Mouse (Mus musculus) ES-E14 (cell line): ENCODE results near the gene Rbbp5. TPM values are rescaled to one million over a fixed set of nuclear protein-coding genes. Genes with fewer than 3 reads are reported as not detected.

Experiments used
- DNase-seq: peaks from one replicate; pipeline ENCODE4 v3.0.0-alpha.2; 2013; ENCODE audit warnings: low read depth, low spot score
- H3K27ac ChIP-seq: 2 replicates; pipeline ENCODE4 v1.5.1; 2012; ENCODE audit warnings: low read depth, mild to moderate bottlenecking, low read length, moderate library complexity, mixed read lengths; ENCODE audit not compliant: poor library complexity, insufficient read depth, severe bottlenecking
- H3K36me3 ChIP-seq: 2 replicates; pipeline ENCODE4 v1.6.1; 2012; ENCODE audit warnings: mild to moderate bottlenecking, low read length, moderate library complexity, mixed read lengths; ENCODE audit not compliant: control insufficient read depth, poor library complexity, insufficient read depth, severe bottlenecking
- H3K4me1 ChIP-seq, 2 experiments: fragments of 150-350 bp in 1 of 2; sonication (generic) in 1 of 2; 2 replicates each; pipeline ENCODE4 v1.6.1; 2012; ENCODE audit warnings: low read length in 2 of 2, mild to moderate bottlenecking in 1 of 2, mixed read lengths in 1 of 2; ENCODE audit not compliant: control insufficient read depth in 2 of 2, insufficient read depth in 2 of 2, poor library complexity in 1 of 2
- H3K4me3 ChIP-seq, 2 experiments: fragments of 150-350 bp in 1 of 2; sonication (generic) in 1 of 2; 2 replicates each; pipeline ENCODE4 v1.5.1; 2012; ENCODE audit warnings: low read length in 2 of 2, low read depth in 1 of 2, mild to moderate bottlenecking in 1 of 2, mixed read lengths in 1 of 2; ENCODE audit not compliant: insufficient read depth in 1 of 2, poor library complexity in 1 of 2, severe bottlenecking in 1 of 2
- H3K9ac ChIP-seq: 2 replicates; pipeline ENCODE4 v1.6.1; 2012; ENCODE audit warnings: low read depth, mild to moderate bottlenecking, low read length, mixed read lengths; ENCODE audit not compliant: poor library complexity, insufficient read depth, severe bottlenecking
- H3K9me3 ChIP-seq: fragments of 150-350 bp; sonication (generic); 2 replicates; pipeline ENCODE4 v1.6.1; 2012; ENCODE audit warnings: low read depth, mild to moderate bottlenecking, low read length; ENCODE audit not compliant: control insufficient read depth, insufficient read depth
- CHD2 ChIP-seq: IDR thresholded peaks from 2 replicates; pipeline ENCODE4 v1.6.1; 2014; ENCODE audit warnings: mild to moderate bottlenecking, low read depth, low read length, inconsistent platforms
- HCFC1 ChIP-seq: IDR thresholded peaks from 2 replicates; pipeline ENCODE4 v1.6.1; 2012; ENCODE audit warnings: low read length, inconsistent platforms, borderline replicate concordance; ENCODE audit not compliant: insufficient read depth
- MAFK ChIP-seq: IDR thresholded peaks from 2 replicates; pipeline ENCODE4 v1.6.1; 2014; ENCODE audit warnings: mild to moderate bottlenecking, low read depth, low read length, inconsistent platforms; ENCODE audit not compliant: insufficient read depth
- ZC3H11A ChIP-seq: IDR thresholded peaks from 2 replicates; pipeline ENCODE4 v1.6.1; 2012; ENCODE audit warnings: low read depth, mild to moderate bottlenecking, inconsistent platforms, low read length, borderline replicate concordance
- ZNF384 ChIP-seq: IDR thresholded peaks from 2 replicates; pipeline ENCODE4 v1.6.1; 2012; ENCODE audit warnings: low read depth, low read length, inconsistent platforms
- in situ Hi-C, 2 experiments: fragments of 600-800 bp; cut with MboI; formaldehyde crosslinking; loops; one replicate each; pipeline ENCODE4 v1.15.1; 2025; ENCODE audit warnings: low sequenced_read_pairs in 2 of 2, inconsistent platforms in 1 of 2; ENCODE audit not compliant: unreplicated experiment in 2 of 2
- total RNA-seq: library from RNA; depleted of rRNA; stranded (reverse); fragments of 300-350 nt; gene quantifications from 2 replicates; pipeline ENCODE4 v1.2.3, GENCODE M21; 2012

Gene Rbbp5
- total RNA-seq, 1 experiment, result 45.0 TPM

GRCm38 (mm10) chr1:132512106-132512505 lies 34.9 kb downstream of the Rbbp5 start:
- in situ Hi-C loops, result no loop called here
- Histone ChIP-seq H3K36me3 (peaks cover 15% of the 10 kb centered on the region), H3K9me3 (no peaks in the 10 kb centered on the region), H3K27ac (no peak overlapping the region), H3K9ac (no peak overlapping the region), H3K4me1 (peaks cover 0 to 4% of the 10 kb centered on the region in 2 experiments; a peak in 1 of 4 replicates), H3K4me3 (no peak overlapping the region)
- no peak for TF ChIP-seq CHD2
- no peak for TF ChIP-seq MAFK
- TF ChIP-seq ZNF384, result no peak
- TF ChIP-seq ZC3H11A, result no peak
- no peak for TF ChIP-seq HCFC1
- no peak for DNase-seq

- no peak overlapping the region for H3K4me3 ChIP-seq
- H3K9ac ChIP-seq, result no peak overlapping the region
- no peak overlapping the region for H3K27ac ChIP-seq
- no peak for DNase-seq
- TF ChIP-seq MAFK, result no peak
- no peak for TF ChIP-seq HCFC1
- TF ChIP-seq ZC3H11A, result no peak
- TF ChIP-seq ZNF384, result no peak
- TF ChIP-seq CHD2, result no peak
- H3K9me3 ChIP-seq, result no peaks in the 10 kb centered on the region
- peaks cover 0 to 7% of the 10 kb centered on the region in 2 experiments; a peak in 1 of 4 replicates for H3K4me1 ChIP-seq
- in situ Hi-C loops, result no loop called here
- H3K36me3 ChIP-seq, result no peaks in the 10 kb centered on the region
Observed at GRCm38 (mm10) chr1:132515339-132515738, 38.2 kb downstream of the Rbbp5 start.

- DNase-seq, result no peak
- Histone ChIP-seq H3K9me3 (no peaks in the 10 kb centered on the region), H3K4me1 (peaks cover 0 to 10% of the 10 kb centered on the region in 2 experiments; a peak in 1 of 4 replicates), H3K4me3 (no peak overlapping the region), H3K27ac (no peak overlapping the region), H3K9ac (no peak overlapping the region), H3K36me3 (no peaks in the 10 kb centered on the region)
- in situ Hi-C loops, result no loop called here
- TF ChIP-seq ZC3H11A, result no peak
- no peak for TF ChIP-seq ZNF384
- TF ChIP-seq CHD2, result no peak
- no peak for TF ChIP-seq HCFC1
- no peak for TF ChIP-seq MAFK
Observed at GRCm38 (mm10) chr1:132516776-132517175, 39.6 kb downstream of the Rbbp5 start.

- DNase-seq, result no peak
Observed at GRCm38 (mm10) chr1:132518621-132519020, 41.5 kb downstream of the Rbbp5 start.

GRCm38 (mm10) chr1:132519734-132520133 lies 42.6 kb downstream of the Rbbp5 start:
- H3K4me3 ChIP-seq, result no peak overlapping the region
- no peak for DNase-seq
- no peaks in the 10 kb centered on the region; the same call in 1 of the 2 replicates for H3K36me3 ChIP-seq
- no peak overlapping the region for H3K9ac ChIP-seq
- H3K9me3 ChIP-seq, result no peaks in the 10 kb centered on the region
- H3K27ac ChIP-seq, result no peak overlapping the region
- H3K4me1 ChIP-seq, result peaks cover 0 to 7% of the 10 kb centered on the region in 2 experiments; a peak in 1 of 4 replicates
- in situ Hi-C loops, result no loop called here
- TF ChIP-seq ZC3H11A (no peak), MAFK (no peak), HCFC1 (no peak), CHD2 (no peak), ZNF384 (no peak)

More at GRCm38 (mm10) chr1:132518621-132519020, 41.5 kb downstream of the Rbbp5 start:
- Histone ChIP-seq H3K4me1 (peaks cover 0 to 8% of the 10 kb centered on the region in 2 experiments; a peak in 1 of 4 replicates), H3K27ac (no peak overlapping the region), H3K4me3 (no peak overlapping the region), H3K36me3 (no peaks in the 10 kb centered on the region; the same call in 1 of the 2 replicates), H3K9me3 (no peaks in the 10 kb centered on the region), H3K9ac (no peak overlapping the region)
- in situ Hi-C loops, result no loop called here
- TF ChIP-seq ZC3H11A (no peak), CHD2 (no peak), HCFC1 (no peak), ZNF384 (no peak), MAFK (no peak)
